Mouse (Mus musculus) forebrain, embryonic 16.5 days (tissue): ENCODE data around the gene Lysmd2. TPM values are rescaled to one million over a fixed set of nuclear protein-coding genes. Genes with fewer than 3 reads are reported as not detected.

ENCODE experiments used
- ATAC-seq: fragments of 200-750 bp; cut with Nextera tagmentation; 2 replicates; pipeline ENCODE4 v1.8.0; 2017; ENCODE audit warnings: mild to moderate bottlenecking, moderate library complexity
- H3K27ac ChIP-seq: fragments of 300-500 bp; sonication (generic); 2 replicates; pipeline ENCODE4 v1.5.1; 2014; ENCODE audit warnings: low read length, control low read depth
- H3K27me3 ChIP-seq: fragments of 300-500 bp; sonication (generic); replicated peaks from 2 replicates; pipeline ENCODE4 v1.6.1; 2014; ENCODE audit warnings: low read length; ENCODE audit not compliant: control insufficient read depth, insufficient read depth
- H3K36me3 ChIP-seq: fragments of 300-500 bp; sonication (generic); 2 replicates; pipeline ENCODE4 v1.6.1; 2014; ENCODE audit not compliant: control insufficient read depth, insufficient read depth
- H3K4me1 ChIP-seq: fragments of 300-500 bp; sonication (generic); replicated peaks from 2 replicates; pipeline ENCODE4 v1.6.1; 2014; ENCODE audit warnings: low read length; ENCODE audit not compliant: control insufficient read depth, insufficient read depth
- H3K4me2 ChIP-seq: fragments of 300-500 bp; sonication (generic); 2 replicates; pipeline ENCODE4 v1.6.1; 2014; ENCODE audit warnings: mild to moderate bottlenecking, low read length, control low read depth
- H3K4me3 ChIP-seq: fragments of 300-500 bp; sonication (generic); replicated peaks from 2 replicates; pipeline ENCODE4 v1.5.1; 2014; ENCODE audit warnings: mild to moderate bottlenecking, low read length, control low read depth
- H3K9ac ChIP-seq: fragments of 300-500 bp; sonication (generic); replicated peaks from 2 replicates; pipeline ENCODE4 v1.6.1; 2014; ENCODE audit warnings: low read depth, low read length, control low read depth
- H3K9me3 ChIP-seq: fragments of 300-500 bp; sonication (generic); 2 replicates; pipeline ENCODE4 v1.6.1; 2016; ENCODE audit warnings: low read length; ENCODE audit not compliant: control insufficient read depth
- WGBS: fragments of 180-500 bp; shearing (Covaris S2); extraction: QIAGEN DNeasy Blood & Tissue Kit; methylation state at CpG from one replicate; pipeline ENCODE4 v1.1.7; 2014; 5-methylcytosine and 5-hydroxymethylcytosine counted together
- polyA plus RNA-seq: library from polyadenylated mRNA; unstranded; fragments of >200 nt; fragmentation: Nextera tagmentation; extraction: Ambion mirVana; gene quantifications from 2 replicates; pipeline ENCODE4 v1.2.1, GENCODE M21; 2015

Gene Lysmd2
- polyA plus RNA-seq, 1 experiment from 2014 or later, result 26.7 TPM

DNA sequence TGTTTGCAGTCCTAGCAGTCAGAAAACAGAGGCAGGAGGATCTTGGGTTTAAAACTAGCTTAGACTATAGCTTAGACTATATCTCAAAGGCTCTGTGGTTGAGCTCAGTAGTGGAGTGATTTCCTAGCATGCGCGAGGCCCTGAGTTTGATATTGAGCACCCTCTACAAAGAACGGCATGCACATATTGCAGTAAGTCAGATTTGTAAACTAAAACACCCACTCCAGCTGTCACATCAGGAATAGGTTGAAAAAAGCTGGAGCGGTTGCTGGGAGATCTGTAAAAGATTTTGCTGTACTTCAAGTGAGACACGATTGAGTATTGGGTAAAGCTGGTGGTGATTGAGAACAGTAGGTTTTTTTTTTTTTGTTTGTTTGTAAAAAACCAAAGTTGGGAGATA lies 55.1 kb downstream of the Lysmd2 start:
- WGBS, result 84% methylated on average over 5 of the region's 5 CpGs
- Histone ChIP-seq H3K4me1 (peaks cover 20% of the 10 kb centered on the region), H3K36me3 (peaks cover 38% of the 10 kb centered on the region), H3K4me3 (no peak overlapping the region), H3K27me3 (no peaks in the 10 kb centered on the region), H3K27ac (no peak overlapping the region), H3K9me3 (no peaks in the 10 kb centered on the region), H3K4me2 (no peak overlapping the region), H3K9ac (no peak overlapping the region)
- no peak for ATAC-seq

DNA sequence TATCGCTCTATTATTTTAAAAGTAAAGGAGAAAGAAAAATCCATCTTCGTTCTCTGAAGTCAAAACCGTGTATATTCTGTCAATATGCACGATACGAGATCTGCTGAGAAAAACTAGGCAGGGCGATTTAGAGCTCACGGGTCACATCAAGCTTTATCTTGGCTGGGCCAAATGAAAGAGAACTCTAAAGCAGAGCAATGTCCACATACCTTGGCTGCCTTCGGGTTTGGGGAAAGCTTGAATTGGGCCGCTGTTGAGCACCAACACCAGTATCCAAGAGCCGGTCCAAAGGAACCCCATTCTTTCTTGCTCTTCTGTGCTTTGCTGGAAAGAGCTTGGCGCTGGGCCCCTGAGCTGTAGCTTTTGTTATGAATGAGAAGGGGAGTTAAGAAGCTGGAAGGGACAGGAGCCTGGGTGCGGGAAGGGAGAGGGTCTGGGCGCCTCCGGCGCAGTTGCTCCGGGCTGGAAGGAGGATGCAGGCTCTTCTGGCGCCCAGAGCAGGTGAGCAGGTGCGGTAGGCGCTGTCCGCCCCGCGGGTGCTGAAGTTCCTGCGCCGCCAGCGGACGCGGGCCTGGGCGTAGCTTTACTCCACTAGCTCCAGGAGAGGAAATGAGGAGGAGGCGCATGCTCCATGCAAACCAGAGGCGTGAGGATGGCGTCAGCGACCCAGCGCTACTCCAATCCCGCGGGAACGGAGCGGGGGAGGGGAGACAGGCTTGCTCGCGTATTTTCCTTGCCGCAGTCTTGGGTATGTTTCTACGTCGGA lies 58.1 kb downstream of the Lysmd2 start, which contains the start of gene Scg3:
Gene Scg3, minus strand, starts transcription at position 631 of the 766 bp plus-strand sequence.
- Histone ChIP-seq H3K9me3 (no peaks in the 10 kb centered on the region), H3K27me3 (no peaks in the 10 kb centered on the region), H3K4me2 (peak within 1 kb of the TSS; percentile 57), H3K9ac (peak within 1 kb of the TSS; percentile 76), H3K4me3 (peak within 1 kb of the TSS; percentile 83), H3K36me3 (peaks cover 21% of the 10 kb centered on the region), H3K27ac (peak within 1 kb of the TSS; percentile 92), H3K4me1 (peaks cover 20% of the 10 kb centered on the region)
- WGBS, result 3% methylated on average over 42 of the region's 42 CpGs
- peak; percentile 100 for ATAC-seq

DNA sequence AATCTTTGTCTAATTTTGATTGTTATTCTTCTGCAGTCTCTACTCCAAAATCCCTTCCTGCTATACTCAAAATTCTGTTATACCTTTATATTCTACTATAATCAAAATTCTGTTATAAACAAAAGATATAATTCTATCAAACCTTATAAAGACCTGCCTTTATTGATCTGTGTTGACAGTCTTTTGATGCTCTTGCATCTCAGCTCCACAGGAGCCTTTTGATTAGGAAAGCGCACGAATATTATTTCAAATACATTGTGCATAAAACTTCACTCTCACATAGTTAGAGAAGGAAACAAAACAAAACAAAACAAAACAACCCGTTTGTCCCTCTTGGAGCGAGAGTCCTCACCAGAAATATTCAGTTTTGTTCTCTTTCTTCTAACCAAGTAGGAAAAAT lies 58.8 kb downstream of the Lysmd2 start:
- H3K4me2 ChIP-seq, result peak overlapping the region; percentile 57
- peak; percentile 9 for ATAC-seq
- peaks cover 15% of the 10 kb centered on the region for H3K36me3 ChIP-seq
- peaks cover 20% of the 10 kb centered on the region for H3K4me1 ChIP-seq
- H3K9me3 ChIP-seq, result no peaks in the 10 kb centered on the region
- H3K27ac ChIP-seq, result peak overlapping the region; percentile 92
- peak overlapping the region; percentile 76 for H3K9ac ChIP-seq
- peak overlapping the region; percentile 83 for H3K4me3 ChIP-seq
- H3K27me3 ChIP-seq, result no peaks in the 10 kb centered on the region
- WGBS, result 45% methylated on average over 4 of the region's 4 CpGs

DNA sequence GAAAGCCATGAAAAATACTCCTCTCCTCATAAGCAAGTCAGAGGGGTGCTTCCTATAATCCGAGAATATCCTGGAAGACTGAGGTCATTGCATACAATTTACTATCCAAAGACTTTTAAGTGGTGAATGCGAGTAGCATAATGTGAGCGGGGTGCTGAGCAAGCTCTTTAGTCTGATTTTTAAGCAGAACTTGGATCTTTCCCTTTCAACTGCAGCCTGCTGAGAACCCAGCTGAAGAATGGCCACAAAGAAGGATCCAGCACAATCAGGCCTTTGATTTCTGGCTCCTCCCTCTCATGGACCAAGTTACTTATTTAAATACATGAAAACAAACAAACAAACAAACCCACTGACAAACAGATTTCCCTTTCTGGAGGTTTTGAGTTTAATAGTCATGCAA lies 59.2 kb downstream of the Lysmd2 start:
- no peaks in the 10 kb centered on the region for H3K27me3 ChIP-seq
- no peak for ATAC-seq
- H3K9ac ChIP-seq, result peak overlapping the region; percentile 76
- WGBS, result 23% methylated on average over 3 of the region's 3 CpGs
- H3K36me3 ChIP-seq, result peaks cover 14% of the 10 kb centered on the region
- no peaks in the 10 kb centered on the region for H3K9me3 ChIP-seq
- peak overlapping the region; percentile 83 for H3K4me3 ChIP-seq
- peak overlapping the region; percentile 57 for H3K4me2 ChIP-seq
- peaks cover 20% of the 10 kb centered on the region for H3K4me1 ChIP-seq
- H3K27ac ChIP-seq, result peak overlapping the region; percentile 4; the same call in 1 of the 2 replicates

Other genes starting within 250 kb of the Lysmd2 start
- 139 and 141 TPM in 2 replicates for gene Mapk6, start 215.7 kb upstream of the Lysmd2 start, polyA plus RNA-seq
- 41.9 and 43.7 TPM in 2 replicates for gene Leo1, start 184.2 kb upstream of the Lysmd2 start, polyA plus RNA-seq
- gene Tmod3, start 66.1 kb upstream of the Lysmd2 start, polyA plus RNA-seq, result 107 and 113 TPM in 2 replicates
- 252 and 274 TPM in 2 replicates for gene Tmod2, start 14.4 kb upstream of the Lysmd2 start, polyA plus RNA-seq
- gene Scg3, start 58.3 kb downstream of the Lysmd2 start, polyA plus RNA-seq, result 114 and 125 TPM in 2 replicates
- gene Bmp5, start 149.6 kb downstream of the Lysmd2 start, polyA plus RNA-seq, result 2.0 and 2.4 TPM in 2 replicates